Mouse (Mus musculus): ENCODE data around the gene Zc3h12d. TPM values are rescaled to one million over a fixed set of nuclear protein-coding genes. Genes with fewer than 3 reads are reported as not detected.
A peak's percentile ranks its signal among the peaks of the same experiment; 100 is the strongest.

Gene Zc3h12d
- total and polyA plus RNA-seq, 2 experiments from 2014 or later = 0.04 to 0.20 TPM

GRCm38 (mm10) chr10:7900719-7901627 lies 68.7 kb downstream of the Zc3h12d start:
- Histone ChIP-seq H3K4me3 (ENCODE audit: low read depth, low read length) (no peak overlapping the region), H3K9ac (replicated peaks; ENCODE audit: low read depth, low read length) (no peak overlapping the region), H3K27me3 (ENCODE audit: control insufficient read depth, insufficient read depth, low read length) (no peaks in the 10 kb centered on the region), H3K4me2 (ENCODE audit: low read depth, low read length) (no peak overlapping the region), H3K27ac (ENCODE audit: low read depth) (no peak overlapping the region), H3K9me3 (replicated peaks; ENCODE audit: control insufficient read depth, low read length) (no peaks in the 10 kb centered on the region), H3K36me3 (replicated peaks; ENCODE audit: control insufficient read depth, insufficient read depth, low read length) (peaks cover 26% of the 10 kb centered on the region), H3K4me1 (ENCODE audit: control insufficient read depth, insufficient read depth) (no peaks in the 10 kb centered on the region)
- DNase-seq (ENCODE audit: low spot score) (no peak), ATAC-seq (ENCODE audit: insufficient read depth, low read depth) (no peak)
- TF ChIP-seq EP300 (IDR thresholded peaks at IDR 0.05; ENCODE audit: low read depth) = no peak
- TF ChIP-seq CTCF (IDR thresholded peaks at IDR 0.05; ENCODE audit: low read depth) = no peak
- 86% methylated on average over 14 of the region's 14 CpGs for WGBS

- ATAC-seq (ENCODE audit: insufficient read depth, low read depth) (no peak), DNase-seq (ENCODE audit: low spot score) (no peak)
- H3K4me1 ChIP-seq (ENCODE audit: control insufficient read depth, insufficient read depth) = no peaks in the 10 kb centered on the region
- no peak overlapping the region for H3K4me3 ChIP-seq (ENCODE audit: low read depth, low read length)
- no peaks in the 10 kb centered on the region for H3K9me3 ChIP-seq (replicated peaks; ENCODE audit: control insufficient read depth, low read length)
- H3K4me2 ChIP-seq (ENCODE audit: low read depth, low read length) = no peak overlapping the region
- H3K9ac ChIP-seq (replicated peaks; ENCODE audit: low read depth, low read length) = no peak overlapping the region
- TF ChIP-seq CTCF (IDR thresholded peaks at IDR 0.05; ENCODE audit: low read depth) = no peak
- no peak for TF ChIP-seq EP300 (IDR thresholded peaks at IDR 0.05; ENCODE audit: low read depth)
- peaks cover 54% of the 10 kb centered on the region for H3K36me3 ChIP-seq (replicated peaks; ENCODE audit: control insufficient read depth, insufficient read depth, low read length)
- no peaks in the 10 kb centered on the region for H3K27me3 ChIP-seq (ENCODE audit: control insufficient read depth, insufficient read depth, low read length)
- H3K27ac ChIP-seq (ENCODE audit: low read depth) = no peak overlapping the region
- WGBS = 97% methylated on average over 5 of the region's 5 CpGs
These were observed 71.9 kb downstream of the Zc3h12d start for GRCm38 (mm10) chr10:7904157-7904556.

- WGBS = 63% methylated on average over 12 of the region's 12 CpGs
- ATAC-seq (ENCODE audit: insufficient read depth, low read depth) (no peak), DNase-seq (ENCODE audit: low spot score) (no peak)
- peaks cover 69% of the 10 kb centered on the region for H3K36me3 ChIP-seq (replicated peaks; ENCODE audit: control insufficient read depth, insufficient read depth, low read length)
- no peak overlapping the region for H3K4me2 ChIP-seq (ENCODE audit: low read depth, low read length)
- H3K9ac ChIP-seq (replicated peaks; ENCODE audit: low read depth, low read length) = no peak overlapping the region
- no peaks in the 10 kb centered on the region for H3K27me3 ChIP-seq (ENCODE audit: control insufficient read depth, insufficient read depth, low read length)
- no peaks in the 10 kb centered on the region for H3K9me3 ChIP-seq (replicated peaks; ENCODE audit: control insufficient read depth, low read length)
- no peak overlapping the region for H3K4me3 ChIP-seq (ENCODE audit: low read depth, low read length)
- H3K27ac ChIP-seq (ENCODE audit: low read depth) = no peak overlapping the region
- no peaks in the 10 kb centered on the region for H3K4me1 ChIP-seq (ENCODE audit: control insufficient read depth, insufficient read depth)
- TF ChIP-seq CTCF (IDR thresholded peaks at IDR 0.05; ENCODE audit: low read depth) (no peak), EP300 (IDR thresholded peaks at IDR 0.05; ENCODE audit: low read depth) (no peak)
These were observed 74.9 kb downstream of the Zc3h12d start for GRCm38 (mm10) chr10:7907151-7907550.

- peaks cover 51% of the 10 kb centered on the region for H3K36me3 ChIP-seq (replicated peaks; ENCODE audit: control insufficient read depth, insufficient read depth, low read length)
These were observed 79.0 kb downstream of the Zc3h12d start for GRCm38 (mm10) chr10:7911268-7911667.

More at GRCm38 (mm10) chr10:7911268-7911667, 79.0 kb downstream of the Zc3h12d start:
- 49% methylated on average over 10 of the region's 10 CpGs for WGBS
- no peak overlapping the region for H3K9ac ChIP-seq (replicated peaks; ENCODE audit: low read depth, low read length)
- no peak for ATAC-seq (ENCODE audit: insufficient read depth, low read depth)
- no peak overlapping the region for H3K4me2 ChIP-seq (ENCODE audit: low read depth, low read length)
- H3K27me3 ChIP-seq (ENCODE audit: control insufficient read depth, insufficient read depth, low read length) = no peaks in the 10 kb centered on the region
- no peak overlapping the region for H3K27ac ChIP-seq (ENCODE audit: low read depth)
- H3K4me1 ChIP-seq (ENCODE audit: control insufficient read depth, insufficient read depth) = no peaks in the 10 kb centered on the region
- TF ChIP-seq CTCF (IDR thresholded peaks at IDR 0.05; ENCODE audit: low read depth) (no peak), EP300 (IDR thresholded peaks at IDR 0.05; ENCODE audit: low read depth) (no peak)
- no peak overlapping the region for H3K4me3 ChIP-seq (ENCODE audit: low read depth, low read length)
- H3K9me3 ChIP-seq (replicated peaks; ENCODE audit: control insufficient read depth, low read length) = no peaks in the 10 kb centered on the region
- no peak for DNase-seq (ENCODE audit: low spot score)

Small RNAs within 50 kb of the gene (microRNA-seq; reads per million reads assigned to microRNA genes)
- gene Mir5104 = 1.8 reads per million, percentile 2 among the genes with 10 or more reads in this experiment

Other genes starting within 250 kb of the Zc3h12d start
- 2.1 and 3.2 TPM in 2 replicates for gene Lrp11, start 242.7 kb upstream of the Zc3h12d start, total RNA-seq (2014; rRNA removed; ENCODE audit: low replicate concordance)
- 0.79 and 0.88 TPM in 2 replicates for gene Lrp11, start 242.7 kb upstream of the Zc3h12d start, polyA plus RNA-seq (2015; fragmentation: Nextera tagmentation; extraction: Ambion mirVana)
- gene Nup43, start 165.0 kb upstream of the Zc3h12d start, total RNA-seq (2014; rRNA removed; ENCODE audit: low replicate concordance) = 2.6 and 22.2 TPM in 2 replicates
- 16.7 and 20.8 TPM in 2 replicates for gene Nup43, start 165.0 kb upstream of the Zc3h12d start, polyA plus RNA-seq (2015; fragmentation: Nextera tagmentation; extraction: Ambion mirVana)
- gene Pcmt1, start 151.3 kb upstream of the Zc3h12d start, total RNA-seq (2014; rRNA removed; ENCODE audit: low replicate concordance) = 59.7 and 63.4 TPM in 2 replicates
- 130 and 135 TPM in 2 replicates for gene Pcmt1, start 151.3 kb upstream of the Zc3h12d start, polyA plus RNA-seq (2015; fragmentation: Nextera tagmentation; extraction: Ambion mirVana)
- 11.3 and 12.2 TPM in 2 replicates for gene Lats1, start 151.3 kb upstream of the Zc3h12d start, total RNA-seq (2014; rRNA removed; ENCODE audit: low replicate concordance)
- gene Lats1, start 151.3 kb upstream of the Zc3h12d start, polyA plus RNA-seq (2015; fragmentation: Nextera tagmentation; extraction: Ambion mirVana) = 2.1 TPM in 2 replicates
- 14.2 and 36.0 TPM in 2 replicates for gene Katna1, start 106.5 kb upstream of the Zc3h12d start, total RNA-seq (2014; rRNA removed; ENCODE audit: low replicate concordance)
- 22.8 and 25.8 TPM in 2 replicates for gene Katna1, start 106.5 kb upstream of the Zc3h12d start, polyA plus RNA-seq (2015; fragmentation: Nextera tagmentation; extraction: Ambion mirVana)
- gene Ginm1, start 39.6 kb upstream of the Zc3h12d start, total RNA-seq (2014; rRNA removed; ENCODE audit: low replicate concordance) = 26.4 and 47.3 TPM in 2 replicates
- 107 TPM in 2 replicates for gene Ginm1, start 39.6 kb upstream of the Zc3h12d start, polyA plus RNA-seq (2015; fragmentation: Nextera tagmentation; extraction: Ambion mirVana)
- 13.7 and 14.7 TPM in 2 replicates for gene Ppil4, start 39.6 kb upstream of the Zc3h12d start, total RNA-seq (2014; rRNA removed; ENCODE audit: low replicate concordance)
- 24.2 and 24.9 TPM in 2 replicates for gene Ppil4, start 39.6 kb upstream of the Zc3h12d start, polyA plus RNA-seq (2015; fragmentation: Nextera tagmentation; extraction: Ambion mirVana)
- 71.6 and 87.7 TPM in 2 replicates for gene Tab2, start 123.8 kb downstream of the Zc3h12d start, total RNA-seq (2014; rRNA removed; ENCODE audit: low replicate concordance)
- gene Tab2, start 123.8 kb downstream of the Zc3h12d start, polyA plus RNA-seq (2015; fragmentation: Nextera tagmentation; extraction: Ambion mirVana) = 12.5 and 14.3 TPM in 2 replicates